Mouse (Mus musculus) hindbrain, postnatal 0 days (tissue): ENCODE results near the gene Entpd6. TPM values are rescaled to one million over a fixed set of nuclear protein-coding genes. Genes with fewer than 3 reads are reported as not detected.
A peak's percentile ranks its signal among the peaks of the same experiment; 100 is the strongest.

Source experiments
- ATAC-seq: fragments of 200-750 bp; cut with Nextera tagmentation; 2 replicates; pipeline ENCODE4 v1.8.0; 2017; ENCODE audit warnings: mild to moderate bottlenecking, moderate TSS enrichment, moderate library complexity
- DNase-seq: peaks from one replicate; pipeline ENCODE4 v3.0.0-alpha.2; 2015; ENCODE audit warnings: low spot score
- H3K27ac ChIP-seq: fragments of 300-500 bp; sonication (generic); 2 replicates; pipeline ENCODE4 v1.5.1; 2014; ENCODE audit warnings: mild to moderate bottlenecking
- H3K27me3 ChIP-seq: fragments of 300-500 bp; sonication (generic); 2 replicates; pipeline ENCODE4 v1.6.1; 2014; ENCODE audit warnings: low read length, mixed read lengths; ENCODE audit not compliant: insufficient read depth
- H3K36me3 ChIP-seq: fragments of 300-500 bp; sonication (generic); 2 replicates; pipeline ENCODE4 v1.6.1; 2014; ENCODE audit warnings: low read length, mixed read lengths; ENCODE audit not compliant: insufficient read depth
- H3K4me1 ChIP-seq: fragments of 300-500 bp; sonication (generic); 2 replicates; pipeline ENCODE4 v1.6.1; 2014; ENCODE audit warnings: antibody characterized with exemption, low read length, mixed read lengths; ENCODE audit not compliant: insufficient read depth
- H3K4me2 ChIP-seq: fragments of 300-500 bp; sonication (generic); 2 replicates; pipeline ENCODE4 v1.6.1; 2014; ENCODE audit warnings: low read depth, mild to moderate bottlenecking, low read length, moderate library complexity, mixed read lengths
- H3K4me3 ChIP-seq: fragments of 300-500 bp; sonication (generic); 2 replicates; pipeline ENCODE4 v1.5.1; 2014; ENCODE audit warnings: low read length
- H3K9ac ChIP-seq: fragments of 300-500 bp; sonication (generic); replicated peaks from 2 replicates; pipeline ENCODE4 v1.6.1; 2014; ENCODE audit warnings: mild to moderate bottlenecking, low read length, moderate library complexity, mixed read lengths
- H3K9me3 ChIP-seq: fragments of 300-500 bp; sonication (generic); 2 replicates; pipeline ENCODE4 v1.6.1; 2016; ENCODE audit warnings: low read length, mixed read lengths
- CTCF ChIP-seq: IDR thresholded peaks from 2 replicates; pipeline ENCODE4 v1.5.1; 2016; ENCODE audit warnings: antibody characterized with exemption, control low read depth, low read depth
- WGBS: fragments of 180-500 bp; shearing (Covaris S2); extraction: QIAGEN DNeasy Blood & Tissue Kit; methylation state at CpG from one replicate; pipeline ENCODE4 v1.1.7; 2014; 5-methylcytosine and 5-hydroxymethylcytosine counted together
- polyA plus RNA-seq: library from polyadenylated mRNA; unstranded; fragments of >200 nt; fragmentation: Nextera tagmentation; extraction: Ambion mirVana; gene quantifications from 2 replicates; pipeline ENCODE4 v1.2.1, GENCODE M21; 2015
- total RNA-seq: library from RNA; depleted of rRNA; stranded (reverse); fragments of >200 nt; gene quantifications from 2 replicates; pipeline ENCODE4 v1.2.3, GENCODE M21; 2014

Gene Entpd6
- total and polyA plus RNA-seq, 2 experiments from 2014 or later: 79.5 to 97.1 TPM

DNA sequence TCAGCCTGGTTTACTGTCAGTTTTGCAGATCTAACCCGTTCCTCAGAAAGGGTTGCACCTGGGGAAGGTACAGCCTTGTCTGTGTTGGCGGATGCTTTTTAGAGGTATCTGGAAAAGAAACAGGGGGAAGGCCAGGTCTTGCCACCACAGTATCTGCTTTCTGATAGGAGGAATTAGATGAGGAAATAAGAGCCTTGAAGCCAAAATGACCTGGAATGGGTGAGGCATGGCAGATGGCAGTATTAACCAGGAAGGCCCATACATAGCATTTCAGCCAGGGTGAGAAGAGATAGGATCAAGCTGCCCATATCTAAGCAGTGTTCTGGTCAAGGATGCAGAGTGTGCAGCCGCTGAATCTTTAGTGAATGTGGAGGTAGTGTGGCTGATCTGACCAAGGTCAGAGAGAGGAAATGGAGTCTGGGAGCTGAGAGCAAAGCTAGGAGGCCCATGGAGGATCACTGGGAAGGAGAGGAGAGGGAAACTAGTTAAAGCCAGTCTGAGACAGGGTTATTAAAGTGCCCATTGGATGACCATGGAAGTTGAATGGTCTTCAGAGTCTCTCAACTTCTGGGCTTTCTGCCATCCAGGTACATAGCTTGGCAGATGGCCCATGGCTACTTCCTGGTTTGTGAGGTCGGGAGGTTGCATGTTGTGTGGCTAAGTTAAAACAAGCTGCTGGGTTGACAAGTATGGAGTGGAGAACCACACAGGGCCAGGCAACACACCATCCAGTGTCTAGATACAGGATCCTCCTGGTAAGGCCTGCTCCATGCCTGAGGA is 17.4 kb downstream of the Entpd6 start:
- peaks cover 25% of the 10 kb centered on the region for H3K36me3 ChIP-seq
- H3K4me1 ChIP-seq: 0 out of 2 replicates have a peak, but pooled peaks cover 9% of the 10 kb centered on the region
- ATAC-seq (no peak), DNase-seq (no peak)
- no peaks in the 10 kb centered on the region for H3K9me3 ChIP-seq
- no peak overlapping the region for H3K4me3 ChIP-seq
- H3K27me3 ChIP-seq: no peaks in the 10 kb centered on the region
- H3K27ac ChIP-seq: peak overlapping the region; percentile 61
- no peak for TF ChIP-seq CTCF
- H3K9ac ChIP-seq: no peak overlapping the region
- H3K4me2 ChIP-seq: no peak overlapping the region
- WGBS: 81% methylated on average over 4 of the region's 4 CpGs

GRCm38 (mm10) chr2:150768678-150769077 is 19.8 kb downstream of the Entpd6 start:
- 0 out of 2 replicates have a peak, but pooled peaks cover 9% of the 10 kb centered on the region for H3K4me1 ChIP-seq
- no peak overlapping the region for H3K27ac ChIP-seq
- no peaks in the 10 kb centered on the region for H3K27me3 ChIP-seq
- DNase-seq: no peak
- H3K4me3 ChIP-seq: no peak overlapping the region
- WGBS: 65% methylated on average over 1 of the region's 1 CpGs
- no peaks in the 10 kb centered on the region for H3K9me3 ChIP-seq
- TF ChIP-seq CTCF: no peak
- H3K4me2 ChIP-seq: no peak overlapping the region
- 0 out of 2 replicates have a peak, but pooled peaks cover 11% of the 10 kb centered on the region for H3K36me3 ChIP-seq
- H3K9ac ChIP-seq: no peak overlapping the region
- ATAC-seq: no peak

- no peak overlapping the region for H3K4me3 ChIP-seq
- peak overlapping the region; percentile 45; the same call in 1 of the 2 replicates for H3K27ac ChIP-seq
- DNase-seq (peak; percentile 47), ATAC-seq (peak; percentile 44; the same call in 1 of the 2 replicates)
- TF ChIP-seq CTCF: no peak
- 33% methylated on average over 1 of the region's 1 CpGs for WGBS
- no peaks in the 10 kb centered on the region for H3K27me3 ChIP-seq
- no peak overlapping the region for H3K4me2 ChIP-seq
- H3K36me3 ChIP-seq: 0 out of 2 replicates have a peak, but pooled peaks cover 11% of the 10 kb centered on the region
- peak overlapping the region; percentile 4; the same call in 1 of the 2 replicates for H3K9ac ChIP-seq
- no peaks in the 10 kb centered on the region for H3K9me3 ChIP-seq
- H3K4me1 ChIP-seq: 0 out of 2 replicates have a peak, but pooled peaks cover 9% of the 10 kb centered on the region
Measured at GRCm38 (mm10) chr2:150770747-150771146, 21.9 kb downstream of the Entpd6 start.

DNA sequence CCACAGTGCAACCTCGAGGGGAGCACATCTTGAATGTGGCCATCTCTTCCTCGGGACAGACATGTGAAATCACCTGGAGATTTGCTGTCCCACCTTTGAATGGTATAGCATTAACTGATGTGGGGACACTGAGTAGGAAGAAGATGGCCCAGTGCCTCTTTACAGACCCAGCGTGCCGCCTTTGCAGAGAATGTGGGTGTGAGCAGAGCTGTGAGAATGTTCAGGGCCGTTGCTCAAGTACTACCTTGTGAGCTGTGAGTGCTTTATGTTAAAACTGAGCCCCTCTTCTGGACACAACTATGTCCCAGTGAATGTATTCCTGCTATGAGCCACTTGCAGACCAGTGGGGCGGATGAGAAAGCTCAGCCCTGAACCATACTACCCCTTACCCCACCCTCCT is 22.3 kb downstream of the Entpd6 start:
- ATAC-seq: no peak
- no peak overlapping the region for H3K9ac ChIP-seq
- no peak for TF ChIP-seq CTCF
- DNase-seq: no peak
- WGBS: 70% methylated on average over 6 of the region's 6 CpGs
- 0 out of 2 replicates have a peak, but pooled peaks cover 11% of the 10 kb centered on the region for H3K36me3 ChIP-seq
- peak overlapping the region; percentile 45; the same call in 1 of the 2 replicates for H3K27ac ChIP-seq
- H3K9me3 ChIP-seq: no peaks in the 10 kb centered on the region
- no peak overlapping the region for H3K4me3 ChIP-seq
- no peaks in the 10 kb centered on the region for H3K27me3 ChIP-seq
- no peak overlapping the region for H3K4me2 ChIP-seq
- H3K4me1 ChIP-seq: 0 out of 2 replicates have a peak, but pooled peaks cover 8% of the 10 kb centered on the region

DNA sequence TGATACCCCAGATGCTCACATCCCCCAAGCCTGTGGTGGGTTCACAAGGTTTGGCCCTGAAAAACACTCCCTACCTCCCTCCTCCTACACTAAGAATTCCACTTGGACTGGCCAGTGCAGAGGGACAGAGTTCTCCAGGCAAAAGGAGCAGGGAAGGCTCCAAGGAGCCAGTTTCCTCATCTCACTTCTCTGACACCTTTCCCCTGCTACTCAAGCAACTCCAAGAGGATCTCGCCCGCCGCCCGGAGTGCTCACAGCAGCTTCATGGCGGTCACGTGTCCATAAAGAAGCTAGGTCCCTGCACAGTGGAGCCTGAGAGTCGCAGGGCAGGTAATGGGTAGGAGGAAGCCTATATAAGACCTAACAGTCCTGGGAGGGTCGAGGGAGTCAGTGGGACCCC is 23.2 kb downstream of the Entpd6 start:
- 82% methylated on average over 8 of the region's 8 CpGs for WGBS
- ATAC-seq: no peak
- Histone ChIP-seq H3K27me3 (no peaks in the 10 kb centered on the region), H3K4me3 (no peak overlapping the region), H3K9ac (no peak overlapping the region), H3K27ac (no peak overlapping the region), H3K9me3 (no peaks in the 10 kb centered on the region), H3K36me3 (0 out of 2 replicates have a peak, but pooled peaks cover 8% of the 10 kb centered on the region), H3K4me1 (0 out of 2 replicates have a peak, but pooled peaks cover 3% of the 10 kb centered on the region), H3K4me2 (no peak overlapping the region)
- TF ChIP-seq CTCF: no peak
- no peak for DNase-seq

DNA sequence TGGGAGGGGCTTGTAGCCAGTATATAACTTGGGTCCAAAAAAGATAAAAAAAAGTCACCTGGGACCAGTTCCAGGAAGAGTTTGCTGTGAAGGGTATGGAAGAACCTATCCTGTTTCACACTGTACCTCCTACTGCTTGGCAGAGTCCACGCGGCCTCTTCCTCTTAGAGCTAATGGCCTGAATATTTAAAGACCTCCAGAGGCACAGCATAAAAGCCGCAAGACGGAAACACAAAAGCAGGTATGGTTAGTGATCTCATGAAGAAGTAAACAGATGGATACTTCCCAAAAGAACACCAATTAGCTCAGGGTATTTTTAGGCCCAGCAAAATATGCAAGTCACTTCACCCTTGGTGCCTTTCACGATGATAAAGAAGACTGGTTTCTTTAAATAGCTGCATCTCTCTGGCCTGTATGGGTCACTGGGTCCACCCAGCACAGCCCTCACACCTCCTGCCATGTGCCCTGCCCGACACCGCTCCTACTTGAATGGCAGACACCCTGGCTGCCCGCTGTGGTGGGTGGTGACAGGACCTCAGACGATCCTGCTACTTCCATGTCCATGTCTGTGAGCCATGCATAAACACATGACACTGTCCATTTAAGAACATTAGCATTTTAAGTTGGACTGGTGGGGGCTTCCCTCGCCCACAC is 23.8 kb downstream of the Entpd6 start:
- no peak for ATAC-seq
- H3K9me3 ChIP-seq: no peaks in the 10 kb centered on the region

More for the DNA sequence above, 23.8 kb downstream of the Entpd6 start:
- no peak overlapping the region for H3K27ac ChIP-seq
- H3K4me3 ChIP-seq: no peak overlapping the region
- no peak overlapping the region for H3K4me2 ChIP-seq
- no peaks in the 10 kb centered on the region for H3K27me3 ChIP-seq
- 0 out of 2 replicates have a peak, but pooled peaks cover 3% of the 10 kb centered on the region for H3K4me1 ChIP-seq
- 0 out of 2 replicates have a peak, but pooled peaks cover 6% of the 10 kb centered on the region for H3K36me3 ChIP-seq
- WGBS: 57% methylated on average over 10 of the region's 10 CpGs
- no peak overlapping the region for H3K9ac ChIP-seq
- no peak for TF ChIP-seq CTCF
- DNase-seq: no peak
